Mouse (Mus musculus) stomach, postnatal 0 days (tissue): ENCODE measurements around the gene Ret. TPM values are rescaled to one million over a fixed set of nuclear protein-coding genes. Genes with fewer than 3 reads are reported as not detected.

Experiments
- ATAC-seq: fragments of 200-750 bp; cut with Nextera tagmentation; 2 replicates; pipeline ENCODE4 v1.8.0; 2017; ENCODE audit not compliant: low FRiP score, low TSS enrichment
- DNase-seq: peaks from one replicate; pipeline ENCODE4 v3.0.0-alpha.2; 2016; ENCODE audit warnings: low spot score
- H3K27ac ChIP-seq: fragments of 300-500 bp; sonication (generic); replicated peaks from 2 replicates; pipeline ENCODE4 v1.5.1; 2014; ENCODE audit warnings: mild to moderate bottlenecking, control low read depth
- H3K27me3 ChIP-seq: fragments of 300-500 bp; sonication (generic); 2 replicates; pipeline ENCODE4 v1.6.1; 2014; ENCODE audit warnings: low read length; ENCODE audit not compliant: control insufficient read depth, insufficient read depth
- H3K36me3 ChIP-seq: fragments of 300-500 bp; sonication (generic); 2 replicates; pipeline ENCODE4 v1.6.1; 2014; ENCODE audit warnings: low read length, mixed read lengths; ENCODE audit not compliant: control insufficient read depth, insufficient read depth
- H3K4me1 ChIP-seq: fragments of 300-500 bp; sonication (generic); replicated peaks from 2 replicates; pipeline ENCODE4 v1.6.1; 2014; ENCODE audit warnings: antibody characterized with exemption; ENCODE audit not compliant: control insufficient read depth, insufficient read depth
- H3K4me2 ChIP-seq: fragments of 300-500 bp; sonication (generic); replicated peaks from 2 replicates; pipeline ENCODE4 v1.6.1; 2014; ENCODE audit warnings: low read depth, mild to moderate bottlenecking, control low read depth, moderate library complexity
- H3K4me3 ChIP-seq: fragments of 300-500 bp; sonication (generic); 2 replicates; pipeline ENCODE4 v1.5.1; 2014; ENCODE audit warnings: low read depth, low read length, control low read depth
- H3K9ac ChIP-seq: fragments of 300-500 bp; sonication (generic); 2 replicates; pipeline ENCODE4 v1.6.1; 2014; ENCODE audit warnings: mild to moderate bottlenecking, low read length, control low read depth, mixed read lengths
- H3K9me3 ChIP-seq: fragments of 300-500 bp; sonication (generic); 2 replicates; pipeline ENCODE4 v1.6.1; 2016; ENCODE audit warnings: low read length; ENCODE audit not compliant: control insufficient read depth
- CTCF ChIP-seq: IDR thresholded peaks from 2 replicates; pipeline ENCODE4 v1.5.1; 2016; ENCODE audit warnings: antibody characterized with exemption, low read depth, mild to moderate bottlenecking, moderate library complexity
- EP300 ChIP-seq: optimal IDR thresholded peaks from 2 replicates; pipeline ENCODE3; 2016; ENCODE audit warnings: antibody characterized with exemption
- WGBS: fragments of 180-500 bp; shearing (Covaris S2); extraction: QIAGEN DNeasy Blood & Tissue Kit; methylation state at CpG from one replicate; pipeline ENCODE4 v1.1.7; 2014; 5-methylcytosine and 5-hydroxymethylcytosine counted together
- polyA plus RNA-seq: library from polyadenylated mRNA; unstranded; fragments of >200 nt; fragmentation: Nextera tagmentation; extraction: Ambion mirVana; gene quantifications from 2 replicates; pipeline ENCODE4 v1.2.1, GENCODE M21; 2015

The Ret gene
- polyA plus RNA-seq, 1 experiment from 2014 or later = 5.0 TPM

GRCm38 (mm10) chr6:118195108-118195507 lies 2.4 kb downstream of the Ret start:
- Histone ChIP-seq H3K27ac (no peak overlapping the region), H3K36me3 (no peaks in the 10 kb centered on the region), H3K4me2 (no peak overlapping the region), H3K9me3 (no peaks in the 10 kb centered on the region), H3K4me3 (no peak overlapping the region), H3K4me1 (0 out of 2 replicates have a peak, but pooled peaks cover 2% of the 10 kb centered on the region), H3K9ac (no peak overlapping the region), H3K27me3 (peaks cover 14% of the 10 kb centered on the region)
- ATAC-seq (no peak), DNase-seq (peak; percentile 50)
- TF ChIP-seq CTCF (peak; percentile 86), EP300 (no peak)
- WGBS = 26% methylated on average over 8 of the region's 8 CpGs

DNA sequence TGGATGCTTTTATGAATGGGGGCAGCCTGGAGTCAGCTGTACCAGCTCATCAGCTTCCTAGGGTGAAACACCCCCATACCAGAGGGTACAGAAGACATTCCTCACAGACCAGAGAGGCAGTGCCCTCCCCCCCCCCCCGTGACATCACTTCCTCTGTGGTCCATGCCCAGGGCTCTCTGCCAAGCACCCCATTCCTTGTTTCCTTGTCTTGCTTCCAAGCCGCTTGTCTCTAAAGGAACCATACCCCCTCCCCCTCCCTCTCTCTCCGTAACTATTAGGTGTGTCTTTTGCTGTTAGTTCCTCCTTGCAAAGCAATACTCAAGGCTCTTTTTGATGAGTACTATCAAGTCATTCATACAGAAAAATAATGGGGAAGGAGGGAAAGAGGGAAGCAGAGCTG lies 4.6 kb downstream of the Ret start:
- Histone ChIP-seq H3K4me2 (no peak overlapping the region), H3K27ac (no peak overlapping the region), H3K27me3 (peaks cover 14% of the 10 kb centered on the region), H3K36me3 (no peaks in the 10 kb centered on the region), H3K4me1 (0 out of 2 replicates have a peak, but pooled peaks cover 2% of the 10 kb centered on the region), H3K4me3 (no peak overlapping the region), H3K9ac (no peak overlapping the region), H3K9me3 (no peaks in the 10 kb centered on the region)
- ATAC-seq (no peak), DNase-seq (no peak)
- TF ChIP-seq CTCF = no peak
- no peak for TF ChIP-seq EP300
- 32% methylated on average over 3 of the region's 3 CpGs for WGBS

GRCm38 (mm10) chr6:118192199-118192598 lies 5.3 kb downstream of the Ret start:
- DNase-seq = peak; percentile 25
- TF ChIP-seq EP300 (no peak), CTCF (no peak)

DNA sequence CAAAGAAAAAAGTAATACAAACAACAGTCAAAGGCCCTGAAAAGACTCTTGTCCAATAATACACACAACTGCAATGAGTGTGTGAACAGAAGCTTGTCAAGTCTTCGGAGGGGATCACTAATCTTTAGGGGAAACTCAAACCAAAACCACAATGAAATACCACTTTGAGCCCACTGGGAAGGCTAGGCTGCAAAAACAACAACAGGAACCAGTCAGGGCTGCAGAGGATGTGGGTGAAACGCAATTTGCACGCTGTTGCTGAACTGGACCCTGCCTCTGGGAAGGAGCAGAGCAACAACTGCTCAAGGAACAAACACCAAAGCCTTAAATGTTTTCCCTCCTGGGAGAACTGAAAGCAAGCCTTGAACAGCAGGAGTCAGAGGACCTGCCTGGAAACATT lies 7.8 kb downstream of the Ret start:
- WGBS = 52% methylated on average over 3 of the region's 3 CpGs

More at GRCm38 (mm10) chr6:118192199-118192598, 5.3 kb downstream of the Ret start:
- no peaks in the 10 kb centered on the region for H3K9me3 ChIP-seq
- H3K36me3 ChIP-seq = no peaks in the 10 kb centered on the region
- no peak overlapping the region for H3K27ac ChIP-seq
- 0 out of 2 replicates have a peak, but pooled peaks cover 2% of the 10 kb centered on the region for H3K4me1 ChIP-seq
- peaks cover 13% of the 10 kb centered on the region for H3K27me3 ChIP-seq
- no peak overlapping the region for H3K9ac ChIP-seq
- no peak for ATAC-seq
- 36% methylated on average over 4 of the region's 4 CpGs for whole genome bisulfite sequencing
- H3K4me3 ChIP-seq = no peak overlapping the region
- no peak overlapping the region for H3K4me2 ChIP-seq

GRCm38 (mm10) chr6:118188599-118188998 lies 8.9 kb downstream of the Ret start:
- H3K9me3 ChIP-seq = no peaks in the 10 kb centered on the region
- TF ChIP-seq CTCF = no peak
- no peaks in the 10 kb centered on the region for H3K27me3 ChIP-seq
- DNase-seq (peak; percentile 26), ATAC-seq (peak; percentile 34; the same call in 1 of the 2 replicates)
- 63% methylated on average over 9 of the region's 9 CpGs for WGBS
- no peak overlapping the region for H3K4me2 ChIP-seq
- H3K36me3 ChIP-seq = no peaks in the 10 kb centered on the region
- H3K27ac ChIP-seq = no peak overlapping the region
- H3K9ac ChIP-seq = no peak overlapping the region
- H3K4me3 ChIP-seq = no peak overlapping the region
- no peaks in the 10 kb centered on the region for H3K4me1 ChIP-seq

More for the DNA sequence above, 7.8 kb downstream of the Ret start:
- Histone ChIP-seq H3K4me3 (no peak overlapping the region), H3K4me2 (no peak overlapping the region), H3K27ac (no peak overlapping the region), H3K4me1 (no peaks in the 10 kb centered on the region), H3K9me3 (no peaks in the 10 kb centered on the region), H3K27me3 (no peaks in the 10 kb centered on the region), H3K9ac (no peak overlapping the region), H3K36me3 (no peaks in the 10 kb centered on the region)
- no peak for TF ChIP-seq CTCF
- no peak for TF ChIP-seq EP300
- no peak for ATAC-seq
- DNase-seq = no peak

DNA sequence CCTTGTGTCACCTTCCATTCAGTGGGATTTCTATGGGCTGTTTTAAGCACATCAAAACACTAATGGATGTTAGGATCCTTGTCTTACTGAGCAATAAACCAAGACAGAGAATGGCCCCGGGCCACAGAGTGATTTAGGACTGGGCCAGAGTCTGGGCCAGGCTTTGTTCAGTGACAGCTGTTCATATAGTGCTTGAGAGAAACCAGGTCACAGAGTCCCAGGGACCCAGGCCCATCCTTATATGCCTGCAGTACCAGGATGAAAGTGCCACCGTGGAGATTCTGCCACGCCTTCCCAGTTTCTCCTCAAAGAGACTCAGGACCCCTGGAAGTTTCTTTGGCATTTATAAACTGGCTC lies 10.3 kb downstream of the Ret start:
- 81% methylated on average over 3 of the region's 3 CpGs for WGBS
- no peak overlapping the region for H3K4me2 ChIP-seq
- no peak overlapping the region for H3K9ac ChIP-seq
- no peaks in the 10 kb centered on the region for H3K27me3 ChIP-seq
- no peak overlapping the region for H3K4me3 ChIP-seq
- ATAC-seq (no peak), DNase-seq (no peak)
- H3K27ac ChIP-seq = no peak overlapping the region
- H3K9me3 ChIP-seq = no peaks in the 10 kb centered on the region
- TF ChIP-seq EP300 (no peak), CTCF (no peak)
- H3K4me1 ChIP-seq = no peaks in the 10 kb centered on the region
- no peaks in the 10 kb centered on the region for H3K36me3 ChIP-seq
